Mouse (Mus musculus): ENCODE results near the gene Abcg1.

DNA sequence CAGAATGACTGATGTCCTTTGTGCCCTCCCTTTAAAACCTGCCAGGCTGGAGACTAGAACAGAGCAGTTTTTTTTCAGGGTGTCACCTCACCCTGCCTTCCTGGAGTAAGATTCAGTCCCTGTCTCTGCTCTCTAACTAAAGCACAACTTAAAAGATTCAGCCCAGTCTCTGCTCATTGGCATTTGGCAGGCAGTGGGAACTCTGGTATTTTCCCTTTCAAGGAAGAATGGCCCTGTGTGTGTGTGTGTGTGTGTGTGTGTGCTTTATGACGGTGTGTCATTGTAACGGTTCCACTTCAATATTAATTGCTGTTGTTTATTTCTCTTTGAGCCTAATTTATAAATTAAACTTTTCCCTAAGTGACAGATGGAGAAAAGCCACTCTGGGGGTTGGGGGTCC, 14.7 kb upstream of the Abcg1 start:
- TF ChIP-seq CTCF (IDR thresholded peaks at IDR 0.05; ENCODE audit: extremely low read depth, insufficient read depth, insufficient read length, insufficient replicate concordance): no peak
- no peak for TF ChIP-seq POLR2A (IDR thresholded peaks at IDR 0.05; ENCODE audit: low read depth, low read length)
